Mouse (Mus musculus) heart, postnatal 14 days (tissue): ENCODE measurements at regions not wholly inside any gene's neighbourhood (a gene's known extent, or its start where the extent isn't known, plus 50 kb on each side); places are given as distances from the start of the nearest gene placed in this dataset.

ENCODE experiments used
- DNase-seq, 2 experiments: peaks; one replicate each; pipeline ENCODE4 v3.0.0; 2021 to 2022
- intact Hi-C: fragments of 180-260 bp; cut with DNase I; formaldehyde crosslinking; loops from one replicate; pipeline ENCODE4 v1.15.1; 2025

DNA sequence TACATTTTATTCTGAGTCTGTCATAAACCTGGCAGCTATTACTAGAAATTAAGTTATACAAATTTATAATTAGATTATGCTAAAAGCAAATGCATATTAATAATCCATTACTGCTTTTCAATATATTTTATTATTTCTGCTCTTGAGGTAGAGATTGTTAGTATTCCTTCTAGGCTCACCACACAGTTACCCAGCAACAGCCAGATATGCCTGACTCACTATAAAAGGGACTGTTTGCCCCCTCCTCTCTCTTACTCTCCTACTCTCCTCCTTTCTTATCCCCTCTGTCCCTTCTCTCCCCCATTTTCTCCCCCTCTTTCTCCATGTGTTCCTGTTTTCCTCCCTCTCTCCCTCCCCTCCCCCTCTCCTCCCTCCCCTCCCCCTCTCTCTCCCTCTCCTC lies 98.7 kb downstream of the 4930505A04Rik start:
- no peak for DNase-seq
- intact Hi-C loops: loop anchor here (1.0 kb wide), 1 partner anchor 95 kb away; no protein-coding TSS in a partner anchor

DNA sequence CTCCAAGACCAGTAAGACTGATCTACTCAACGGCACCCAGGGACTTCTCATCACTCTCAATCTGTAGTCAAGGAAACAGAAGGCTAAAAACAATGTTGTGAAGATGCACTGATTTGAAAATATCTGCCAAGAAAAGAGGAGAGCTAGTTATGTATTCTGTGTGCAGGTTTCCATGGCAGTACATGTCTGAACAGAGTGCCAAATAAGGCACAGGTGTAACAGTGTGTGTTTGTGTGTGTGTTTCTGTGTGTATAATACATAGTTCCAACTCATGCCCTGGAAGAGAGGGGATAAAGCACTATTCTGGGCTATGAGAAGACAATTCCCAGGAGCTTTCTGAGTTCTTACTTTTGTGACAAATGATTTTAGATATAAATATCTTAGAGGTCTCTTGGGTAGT lies 99.7 kb downstream of the 4930505A04Rik start:
- intact Hi-C loops: loop anchor here (1.0 kb wide), 1 partner anchor 96 kb away; no protein-coding TSS in a partner anchor
- DNase-seq: no peak

DNA sequence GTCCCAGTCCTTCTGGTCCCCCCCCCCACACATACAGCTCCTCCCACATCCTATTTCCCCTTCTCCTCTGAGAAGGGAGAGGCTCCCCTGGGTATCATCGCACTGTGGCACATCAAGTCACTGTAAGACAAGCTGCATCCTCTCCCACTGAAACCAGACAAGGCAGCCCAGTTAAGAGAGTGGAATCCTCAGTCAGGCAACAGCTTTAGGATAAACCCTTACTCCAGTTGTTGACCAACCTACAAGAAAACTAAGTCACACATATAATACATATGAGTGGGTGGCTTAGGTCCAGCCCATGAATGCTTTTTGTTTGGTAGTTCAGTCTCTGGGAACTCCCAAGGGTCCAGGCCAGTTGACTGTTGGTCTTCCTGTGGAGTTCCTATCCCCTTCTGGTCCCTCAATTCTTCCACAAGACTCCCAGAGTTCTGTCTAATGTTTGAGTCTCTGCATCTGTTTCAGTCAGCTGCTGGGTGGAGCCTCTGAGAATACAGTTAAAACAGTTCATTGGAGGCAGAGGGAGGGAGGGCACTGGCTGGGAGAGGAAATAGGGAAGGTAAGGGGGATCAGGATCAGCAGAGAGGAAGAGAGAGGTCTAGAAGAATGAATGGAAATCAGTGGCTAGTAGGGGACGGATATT lies 101.7 kb upstream of the Sptbn1 start:
- peak; percentile 18 to 25 for DNase-seq
- intact Hi-C loops: loop anchor here (5.0 kb wide), 1 partner anchor 283 kb away; no protein-coding TSS in a partner anchor

DNA sequence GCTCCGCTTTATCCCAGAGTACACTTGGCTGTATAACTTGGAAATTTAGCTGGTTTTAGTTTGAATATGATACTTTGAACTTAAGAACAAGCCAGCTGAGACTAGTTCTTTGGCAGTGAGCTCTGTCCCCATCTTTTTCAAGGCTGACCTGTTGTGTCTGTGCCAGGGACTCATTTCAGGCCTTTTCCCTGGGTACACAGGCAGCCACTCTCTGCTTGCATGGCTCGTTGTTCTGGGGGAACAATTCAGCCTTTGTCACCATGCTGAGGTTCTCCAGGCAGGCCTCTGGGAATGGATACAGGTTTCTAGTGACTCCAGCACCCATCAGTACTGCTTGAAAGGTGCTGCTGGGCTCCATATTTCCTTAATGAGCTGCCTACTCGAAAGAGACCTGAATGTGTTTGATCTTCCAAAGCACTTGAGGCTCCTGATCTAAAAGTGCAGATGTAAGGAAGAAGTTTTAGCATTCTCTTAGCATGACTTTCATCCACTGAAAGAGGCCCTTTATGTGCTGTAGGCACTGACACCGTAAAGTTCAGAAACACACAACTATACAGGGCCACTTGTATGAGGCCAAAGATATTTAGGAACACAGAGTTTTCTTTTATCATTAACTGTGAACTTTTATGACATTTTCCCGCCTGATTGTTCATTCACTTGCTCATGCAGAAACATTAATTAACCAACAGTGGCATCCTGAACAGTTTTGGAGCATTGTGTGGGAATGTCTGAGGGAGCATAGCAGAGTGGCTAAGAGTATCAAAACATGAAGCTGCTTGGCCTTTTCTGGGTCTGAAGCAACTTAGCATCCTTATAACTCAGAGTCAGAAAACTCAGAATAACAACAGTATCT lies 99.6 kb upstream of the Sptbn1 start:
- no peak for DNase-seq
- intact Hi-C loops: loop anchor here (5.0 kb wide), 1 partner anchor 285 kb away; no protein-coding TSS in a partner anchor

DNA sequence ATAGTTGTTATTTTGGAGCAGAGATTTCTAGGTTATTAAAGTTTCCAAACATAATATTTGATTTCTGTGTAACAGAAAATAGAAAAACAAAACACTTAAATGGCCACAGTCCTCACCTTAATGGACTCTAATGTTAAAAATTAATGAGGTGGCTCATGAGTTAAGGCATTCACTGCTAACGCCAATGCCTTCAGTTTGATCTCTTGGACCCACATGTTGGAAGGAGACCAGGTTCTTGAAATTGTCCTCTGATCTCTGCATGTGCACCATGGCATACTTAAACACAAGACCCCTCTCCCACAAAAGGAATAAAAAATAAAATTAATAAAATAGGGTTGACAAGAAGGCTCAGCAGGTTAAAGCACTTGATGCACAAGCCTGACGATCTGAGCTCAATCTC lies 98.5 kb upstream of the Sptbn1 start:
- intact Hi-C loops: loop anchor here (5.0 kb wide), 1 partner anchor 286 kb away; no protein-coding TSS in a partner anchor
- DNase-seq: no peak

DNA sequence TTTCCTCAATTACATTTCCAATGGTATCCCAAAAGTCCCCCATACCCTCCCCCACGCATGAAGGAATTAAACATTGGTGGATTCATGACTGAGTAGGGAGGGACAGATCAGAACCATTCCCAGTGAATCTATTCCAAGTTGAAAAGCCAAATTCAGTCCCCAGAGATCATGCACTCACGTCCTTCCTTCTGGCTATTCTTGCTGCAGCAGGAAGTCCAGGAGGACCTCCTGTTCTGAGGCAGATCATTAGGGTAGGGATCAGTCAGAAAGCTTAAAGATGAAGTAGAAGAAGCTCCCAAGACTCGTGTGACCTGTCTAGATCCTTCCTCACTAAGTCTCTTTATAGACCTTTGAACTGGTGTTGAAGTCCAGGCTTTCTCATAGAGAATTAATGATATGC lies 97.0 kb upstream of the Sptbn1 start:
- intact Hi-C loops: loop anchor here (2.0 to 5.0 kb wide), 3 partner anchors 74 to 287 kb away; partner anchors contain the start of gene Sptbn1
- DNase-seq: peak; percentile 19 to 23

DNA sequence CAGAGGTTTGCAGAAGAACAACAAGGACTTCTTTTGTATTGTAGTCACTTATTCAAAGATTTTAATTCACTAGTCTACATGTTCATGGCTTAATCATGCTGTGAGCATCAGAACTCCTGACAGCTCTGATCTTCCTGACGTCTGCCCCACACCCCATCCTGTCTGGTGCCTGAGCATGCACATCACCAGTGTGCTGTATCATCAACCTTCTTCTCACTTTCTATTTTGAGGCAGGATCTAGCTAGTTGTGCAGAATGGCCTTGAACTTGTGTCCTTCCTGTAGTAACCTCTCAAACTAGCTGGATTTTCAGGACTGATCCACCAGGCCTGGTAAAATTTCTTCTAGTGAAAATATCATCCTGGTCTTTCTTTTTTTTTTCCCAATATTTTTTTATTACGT lies 96.6 kb upstream of the Sptbn1 start:
- intact Hi-C loops: loop anchor here (2.0 kb wide), 2 partner anchors 74 to 96 kb away; partner anchors contain the start of gene Sptbn1
- DNase-seq: peak in 1 of 2 experiments; percentile 10

DNA sequence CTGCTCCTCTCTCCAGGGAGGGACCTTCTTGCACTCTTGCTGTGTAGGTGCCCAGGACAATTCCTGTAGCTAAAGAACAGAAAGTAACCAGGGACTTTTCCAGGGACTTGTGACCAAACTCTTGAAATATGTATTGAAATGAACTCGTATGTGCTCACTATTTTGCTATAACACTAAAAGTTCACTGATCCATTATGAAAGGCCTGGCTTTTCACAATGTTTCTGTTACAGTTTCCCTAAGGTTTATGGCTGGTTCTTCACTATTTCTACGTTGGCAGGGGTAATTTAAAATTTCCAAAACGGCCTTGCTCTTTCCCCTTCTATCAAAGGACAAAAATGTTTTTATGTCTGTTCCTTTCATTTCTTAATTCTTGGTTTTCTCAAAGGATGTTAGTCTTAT lies 90.2 kb upstream of the Sptbn1 start:
- intact Hi-C loops: no loop called here
- DNase-seq: no peak

DNA sequence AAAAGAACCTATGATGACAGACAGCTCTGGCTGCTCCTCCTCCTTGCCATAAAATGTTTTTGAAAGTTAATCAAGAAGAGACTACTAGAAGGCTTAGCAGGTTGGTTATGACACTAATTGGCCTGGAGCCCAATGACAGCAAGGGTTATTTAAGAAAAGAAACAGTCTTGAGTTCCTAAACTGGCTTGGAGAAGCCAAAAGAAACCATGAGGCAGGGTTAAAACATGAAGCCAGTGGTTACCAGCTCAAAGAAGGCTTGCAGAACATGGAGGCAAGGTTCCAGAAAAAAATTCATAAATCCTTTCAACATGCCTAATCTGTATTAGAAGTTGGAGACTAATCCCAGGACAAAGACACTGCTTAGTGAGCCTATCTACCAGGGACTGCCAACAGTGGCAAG lies 87.4 kb upstream of the Sptbn1 start:
- no peak for DNase-seq
- intact Hi-C loops: no loop called here

DNA sequence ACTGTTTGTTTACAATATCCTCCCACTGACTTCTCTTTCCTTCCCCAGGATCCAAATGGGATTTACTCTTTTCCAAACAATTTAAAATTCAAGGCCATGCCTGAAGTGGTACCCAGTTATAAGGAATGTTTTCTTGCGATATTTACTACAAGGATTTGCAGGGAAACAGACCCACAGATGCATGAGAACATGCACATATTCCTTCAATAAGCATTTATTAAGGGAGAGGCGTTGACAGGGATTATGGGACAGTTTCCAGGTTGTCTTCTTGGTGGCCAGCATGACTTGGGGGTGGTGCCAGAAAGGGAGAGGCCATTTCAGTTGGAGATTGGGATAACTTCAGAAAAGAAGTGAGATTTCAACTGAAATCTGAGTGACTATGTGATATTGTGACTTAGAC lies 58.4 kb upstream of the Sptbn1 start:
- DNase-seq: peak; percentile 42 to 53
- intact Hi-C loops: no loop called here
